22 mouse cellular contexts compared by ENCODE assay signal in genomic region chr12:82216801-82217553, GRCm38 (mm10). TPM values are rescaled to one million over a fixed set of nuclear protein-coding genes. Genes with fewer than 3 reads are reported as not detected.
DNase-seq lines count a peak whose midpoint lies in the region; ATAC-seq and TF ChIP-seq lines count a peak whose summit lies in the region.
"Had no signal": no experiment of that assay in that cellular context is flagged by ENCODE, and none has a peak within 500 bp of the region (broad histone marks: within the 10 kb centered on the region; RNA-seq: fewer than 3 reads in every experiment).

No protein-coding gene starts in this region.

- H3K9me3 ChIP-seq in kidney, embryonic 15.5 days (replicated peaks): no peaks in the 10 kb centered on the region
- H3K9me3 ChIP-seq in kidney, postnatal 0 days (replicated peaks; ENCODE audit: low read length): no peaks in the 10 kb centered on the region
- H3K9me3 ChIP-seq: embryonic facial prominence, embryonic 13.5 days; embryonic facial prominence, embryonic 15.5 days had no signal

- peak overlapping the region; percentile 67 for H3K27ac ChIP-seq in kidney, embryonic 15.5 days
- no peak overlapping the region for H3K27ac ChIP-seq in kidney, postnatal 0 days
- H3K27ac ChIP-seq: embryonic facial prominence, embryonic 13.5 days; embryonic facial prominence, embryonic 15.5 days; forebrain, embryonic 10.5 days; forebrain, embryonic 12.5 days had no signal

- H3K4me2 ChIP-seq in kidney, embryonic 15.5 days: no peak overlapping the region
- no peak overlapping the region for H3K4me2 ChIP-seq in kidney, postnatal 0 days (ENCODE audit: low read length)
- H3K4me2 ChIP-seq: embryonic facial prominence, embryonic 13.5 days; embryonic facial prominence, embryonic 15.5 days; forebrain, embryonic 12.5 days had no signal

- no peaks in the 10 kb centered on the region for H3K27me3 ChIP-seq in kidney, embryonic 15.5 days
- no peaks in the 10 kb centered on the region for H3K27me3 ChIP-seq in kidney, postnatal 0 days (ENCODE audit: insufficient read depth, low read length)
- H3K27me3 ChIP-seq: embryonic facial prominence, embryonic 13.5 days; embryonic facial prominence, embryonic 15.5 days; forebrain, embryonic 12.5 days had no signal

- peaks cover 5% of the 10 kb centered on the region for H3K36me3 ChIP-seq in kidney, embryonic 15.5 days
- no peaks in the 10 kb centered on the region for H3K36me3 ChIP-seq in kidney, postnatal 0 days (ENCODE audit: insufficient read depth, low read length)

- no peak overlapping the region for H3K4me3 ChIP-seq in kidney, embryonic 15.5 days (replicated peaks)
- no peak overlapping the region for H3K4me3 ChIP-seq in kidney, postnatal 0 days (replicated peaks; ENCODE audit: low read depth, low read length)
- H3K4me3 ChIP-seq: embryonic facial prominence, embryonic 13.5 days; embryonic facial prominence, embryonic 15.5 days; erythroblast, embryonic 14.5 days; forebrain, embryonic 10.5 days; forebrain, embryonic 12.5 days had no signal

- no peak for TF ChIP-seq CTCF in kidney, postnatal 0 days (IDR thresholded peaks at IDR 0.05; ENCODE audit: low read depth)

- DNase-seq in kidney, postnatal 4 days: no peak
- DNase-seq in kidney, postnatal 0 days (ENCODE audit: low spot score): peak; percentile 63
- no peak for DNase-seq in kidney, postnatal 25 days
- DNase-seq in urinary bladder, postnatal 10 days (ENCODE audit: low spot score): no peak
- DNase-seq: adrenal gland, adult 2 months; adrenal gland, postnatal 10 days; adrenal gland, postnatal 25 days; cerebellum, adult 11 months; cerebellum, adult 18-20 months; cerebellum, adult 8-10 months; cerebellum, adult 9-11 months; cerebellum, postnatal 14 days; cerebellum, postnatal 36 days; embryo, embryonic 11 days had no signal

- H3K9ac ChIP-seq in kidney, embryonic 15.5 days: no peak overlapping the region
- H3K9ac ChIP-seq in kidney, postnatal 0 days (ENCODE audit: low read depth, low read length): no peak overlapping the region
- H3K9ac ChIP-seq: embryonic facial prominence, embryonic 13.5 days; embryonic facial prominence, embryonic 15.5 days; forebrain, embryonic 12.5 days had no signal

- peak; percentile 66 for ATAC-seq in kidney, embryonic 15.5 days (replicated peaks; ENCODE audit: low FRiP score)
- no peak for ATAC-seq in kidney, postnatal 0 days (replicated peaks; ENCODE audit: low FRiP score, low read depth)
- ATAC-seq: forebrain, embryonic 14.5 days; forebrain, embryonic 16.5 days had no signal

- 38% methylated on average over 6 of the region's 6 CpGs for WGBS in kidney, embryonic 15.5 days
- WGBS in kidney, postnatal 0 days: 42% methylated on average over 6 of the region's 6 CpGs

- peaks cover 50% of the 10 kb centered on the region for H3K4me1 ChIP-seq in kidney, embryonic 15.5 days
- peaks cover 4% of the 10 kb centered on the region; the same call in 1 of the 2 replicates for H3K4me1 ChIP-seq in kidney, postnatal 0 days (replicated peaks; ENCODE audit: insufficient read depth, low read length)
- H3K4me1 ChIP-seq: forebrain, embryonic 12.5 days had no signal

RNA-seq across cellular contexts. Expression of gene Sipa1l1, which starts 47.9 kb away (rescaled TPM):
- polyA plus RNA-seq in kidney, embryonic 15.5 days (2015; fragmentation: Nextera tagmentation; extraction: Ambion mirVana): 38.1 and 39.8 TPM in 2 replicates
- polyA plus RNA-seq in kidney, postnatal 0 days (2015; fragmentation: Nextera tagmentation; extraction: Ambion mirVana): 17.3 and 20.4 TPM in 2 replicates
